Mouse (Mus musculus): ENCODE measurements at regions not wholly inside any gene's neighbourhood (a gene's known extent, or its start where the extent isn't known, plus 50 kb on each side); places are given as distances from the start of the nearest gene placed in this dataset.

DNA sequence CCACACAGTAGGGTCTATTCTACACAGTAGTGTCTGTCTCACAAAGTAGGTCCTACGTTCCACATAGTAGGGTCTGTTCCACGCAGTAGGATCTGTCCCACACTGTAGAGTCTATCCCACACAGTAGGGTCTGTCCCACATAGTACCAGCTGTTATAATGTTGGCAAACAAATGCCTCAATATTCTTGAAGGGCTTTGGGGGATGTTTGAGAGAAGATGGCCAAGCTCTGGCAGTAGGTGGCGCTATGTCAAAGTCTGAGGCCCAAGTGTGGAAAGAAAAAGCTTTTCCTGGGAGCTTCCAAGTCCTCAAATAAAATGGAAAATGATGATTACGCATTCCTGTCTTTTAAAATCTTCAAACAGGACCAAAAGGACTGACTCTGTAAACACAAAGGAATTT, 125.7 kb downstream of the 9530068E07Rik start:
- H3K4me3 ChIP-seq (replicated peaks): no peak overlapping the region
- H3K4me1 ChIP-seq: no peaks in the 10 kb centered on the region
- H3K4me2 ChIP-seq (replicated peaks): no peak overlapping the region
- ATAC-seq (ENCODE audit: insufficient number of reproducible peaks, low FRiP score, low TSS enrichment, low read depth): no peak
- no peak overlapping the region for H3K9ac ChIP-seq
- no peaks in the 10 kb centered on the region for H3K9me3 ChIP-seq (replicated peaks)
- no peaks in the 10 kb centered on the region for H3K36me3 ChIP-seq
- 34% methylated on average over 4 of the region's 4 CpGs for WGBS
- H3K27me3 ChIP-seq: no peaks in the 10 kb centered on the region
- no peak overlapping the region for H3K27ac ChIP-seq (replicated peaks)

DNA sequence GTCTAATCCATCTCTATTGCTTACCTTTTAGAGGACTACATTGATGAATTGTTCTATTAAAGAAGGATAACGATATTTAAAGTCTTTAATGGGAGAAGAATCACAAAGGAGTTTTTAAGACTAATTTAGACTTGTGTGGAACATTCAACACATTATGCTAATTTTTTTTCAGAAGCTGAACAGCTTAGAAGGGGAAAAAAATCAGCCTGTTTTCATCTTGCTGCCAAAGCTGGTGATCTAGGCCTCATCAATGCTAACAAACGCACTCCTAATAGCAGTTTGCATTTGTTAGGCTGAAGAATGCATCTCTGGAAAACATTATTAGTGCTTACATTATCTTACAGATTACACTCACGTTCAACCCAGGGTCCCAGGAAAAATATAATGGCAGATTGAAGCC, 126.2 kb downstream of the 9530068E07Rik start:
- no peak for ATAC-seq (ENCODE audit: insufficient number of reproducible peaks, low FRiP score, low TSS enrichment, low read depth)
- Histone ChIP-seq H3K9ac (no peak overlapping the region), H3K27me3 (no peaks in the 10 kb centered on the region), H3K9me3 (replicated peaks) (no peaks in the 10 kb centered on the region), H3K4me1 (no peaks in the 10 kb centered on the region), H3K4me2 (replicated peaks) (no peak overlapping the region), H3K27ac (replicated peaks) (no peak overlapping the region), H3K4me3 (replicated peaks) (no peak overlapping the region), H3K36me3 (no peaks in the 10 kb centered on the region)
- WGBS: 57% methylated on average over 3 of the region's 3 CpGs

DNA sequence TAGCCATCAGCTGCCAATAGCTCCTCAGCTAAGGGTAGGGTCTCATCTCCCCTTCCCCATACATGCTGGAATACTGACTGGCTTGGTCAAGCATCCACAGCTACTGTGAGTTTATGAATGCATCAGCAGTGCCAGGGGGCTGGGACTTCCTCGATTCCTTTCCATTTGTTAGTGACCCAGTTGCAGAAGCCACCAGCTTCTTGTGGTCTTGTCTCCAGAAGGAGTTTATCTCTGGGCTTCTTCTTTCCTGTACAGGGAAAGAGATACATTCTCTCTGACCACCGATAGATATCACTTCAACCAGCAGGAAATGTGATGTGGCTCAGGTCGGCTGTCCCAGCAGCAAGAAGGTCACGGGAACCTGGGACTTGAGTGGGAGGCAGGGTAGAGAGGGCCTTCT, 127.0 kb downstream of the 9530068E07Rik start:
- 71% methylated on average over 4 of the region's 4 CpGs for WGBS
- ATAC-seq (ENCODE audit: insufficient number of reproducible peaks, low FRiP score, low TSS enrichment, low read depth): no peak
- Histone ChIP-seq H3K4me1 (no peaks in the 10 kb centered on the region), H3K9me3 (replicated peaks) (no peaks in the 10 kb centered on the region), H3K4me3 (replicated peaks) (no peak overlapping the region), H3K4me2 (replicated peaks) (no peak overlapping the region), H3K9ac (no peak overlapping the region), H3K27me3 (no peaks in the 10 kb centered on the region), H3K27ac (replicated peaks) (no peak overlapping the region), H3K36me3 (no peaks in the 10 kb centered on the region)

DNA sequence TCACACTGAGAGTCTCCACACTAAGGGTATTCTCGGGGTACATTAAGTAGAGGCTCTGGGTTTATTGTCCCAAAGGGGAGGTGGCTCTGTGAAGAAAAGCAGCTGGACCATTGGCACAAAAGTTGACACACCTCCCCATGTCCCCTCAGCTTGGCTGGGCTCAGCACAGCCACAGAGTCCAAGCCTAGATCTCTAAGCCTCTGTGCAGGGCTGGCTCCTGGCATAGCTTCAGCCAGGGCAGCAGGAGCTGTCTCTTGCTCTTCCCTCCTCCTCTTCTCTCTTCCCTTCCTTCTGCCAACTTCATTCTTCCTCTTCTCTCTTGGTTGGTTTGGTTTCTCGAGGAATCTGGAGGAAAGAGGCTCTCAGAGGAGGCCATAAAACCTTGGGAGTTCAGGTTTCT, 127.4 kb downstream of the 9530068E07Rik start:
- no peak overlapping the region for H3K4me3 ChIP-seq (replicated peaks)
- H3K36me3 ChIP-seq: no peaks in the 10 kb centered on the region
- no peaks in the 10 kb centered on the region for H3K9me3 ChIP-seq (replicated peaks)
- no peaks in the 10 kb centered on the region for H3K4me1 ChIP-seq
- no peak overlapping the region for H3K4me2 ChIP-seq (replicated peaks)
- H3K27me3 ChIP-seq: no peaks in the 10 kb centered on the region
- no peak overlapping the region for H3K27ac ChIP-seq (replicated peaks)
- ATAC-seq (ENCODE audit: insufficient number of reproducible peaks, low FRiP score, low TSS enrichment, low read depth): no peak
- WGBS: 51% methylated on average over 2 of the region's 2 CpGs
- no peak overlapping the region for H3K9ac ChIP-seq

DNA sequence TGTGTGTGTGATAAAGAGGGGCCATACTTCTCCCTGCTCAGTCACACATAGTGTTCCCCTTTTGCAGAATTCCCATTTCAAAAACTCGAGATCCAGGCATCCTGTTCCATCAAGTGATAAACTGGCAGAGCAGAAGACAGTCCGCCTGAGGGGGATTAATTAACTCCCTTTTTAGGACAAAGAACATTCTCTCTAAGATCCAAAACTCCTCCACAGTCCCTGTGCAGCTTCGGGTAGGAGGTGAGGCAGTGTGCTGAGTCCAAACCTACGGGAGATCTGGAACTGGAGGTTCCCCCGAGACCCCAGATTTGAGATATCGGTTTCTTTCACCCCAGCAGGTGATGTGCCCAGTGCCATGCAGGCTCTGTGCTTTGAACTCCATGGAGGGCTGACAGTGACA, 129.2 kb downstream of the 9530068E07Rik start:
- Histone ChIP-seq H3K4me2 (replicated peaks) (no peak overlapping the region), H3K27ac (replicated peaks) (no peak overlapping the region), H3K9me3 (replicated peaks) (no peaks in the 10 kb centered on the region), H3K9ac (no peak overlapping the region), H3K27me3 (no peaks in the 10 kb centered on the region), H3K36me3 (no peaks in the 10 kb centered on the region), H3K4me1 (no peaks in the 10 kb centered on the region), H3K4me3 (replicated peaks) (no peak overlapping the region)
- no peak for ATAC-seq (ENCODE audit: insufficient number of reproducible peaks, low FRiP score, low TSS enrichment, low read depth)
- 41% methylated on average over 6 of the region's 6 CpGs for WGBS

DNA sequence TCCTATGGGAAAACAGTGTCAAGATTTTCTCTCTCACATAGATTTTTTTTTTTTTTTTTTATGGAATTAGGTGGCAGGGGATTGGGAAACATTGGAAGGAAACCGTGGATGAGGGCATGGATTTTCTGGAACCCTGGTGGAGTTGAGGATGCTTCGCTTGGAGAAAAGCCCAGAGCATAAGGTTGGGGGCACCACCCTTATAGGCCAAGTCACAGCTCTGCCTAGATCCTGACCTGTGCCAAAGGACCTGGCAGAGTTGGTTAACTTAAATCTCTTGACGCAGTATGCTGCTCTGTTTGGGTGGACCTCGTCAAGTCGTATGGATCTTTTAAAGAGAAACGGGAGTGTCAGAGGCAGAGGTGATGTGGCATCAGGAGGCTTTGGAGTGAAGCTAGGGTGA, 130.1 kb downstream of the 9530068E07Rik start:
- H3K9me3 ChIP-seq (replicated peaks): no peaks in the 10 kb centered on the region
- no peak overlapping the region for H3K9ac ChIP-seq
- H3K4me1 ChIP-seq: no peaks in the 10 kb centered on the region
- no peak for ATAC-seq (ENCODE audit: insufficient number of reproducible peaks, low FRiP score, low TSS enrichment, low read depth)
- no peak overlapping the region for H3K27ac ChIP-seq (replicated peaks)
- no peak overlapping the region for H3K4me3 ChIP-seq (replicated peaks)
- WGBS: 66% methylated on average over 6 of the region's 6 CpGs
- H3K36me3 ChIP-seq: no peaks in the 10 kb centered on the region
- no peak overlapping the region for H3K4me2 ChIP-seq (replicated peaks)
- no peaks in the 10 kb centered on the region for H3K27me3 ChIP-seq

DNA sequence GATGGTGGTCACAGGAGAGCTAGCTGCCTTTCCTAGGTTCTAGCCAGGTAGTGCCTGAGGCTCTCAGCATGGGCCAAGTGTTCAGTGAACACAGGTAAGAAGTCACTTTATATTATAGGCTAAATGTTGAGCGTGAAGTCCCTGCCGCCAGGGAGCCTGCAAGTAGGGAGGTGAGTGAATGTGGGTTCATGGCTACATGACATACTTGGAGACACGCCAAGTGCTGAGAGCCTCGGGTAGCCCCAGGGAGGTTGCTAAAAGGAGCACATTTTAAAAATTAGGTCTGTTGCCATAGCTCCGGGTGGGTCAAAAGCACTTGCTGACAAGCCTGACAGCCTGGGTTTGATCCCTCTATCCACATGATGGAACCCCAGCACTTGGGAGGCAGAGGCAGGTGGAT, 137.2 kb downstream of the 9530068E07Rik start:
- 33% methylated on average over 5 of the region's 5 CpGs for WGBS
- Histone ChIP-seq H3K27ac (replicated peaks) (no peak overlapping the region), H3K9ac (no peak overlapping the region), H3K36me3 (no peaks in the 10 kb centered on the region), H3K4me2 (replicated peaks) (no peak overlapping the region), H3K4me1 (0 out of 2 replicates have a peak, but pooled peaks cover 3% of the 10 kb centered on the region), H3K4me3 (replicated peaks) (no peak overlapping the region), H3K9me3 (replicated peaks) (no peaks in the 10 kb centered on the region), H3K27me3 (no peaks in the 10 kb centered on the region)
- no peak for ATAC-seq (ENCODE audit: insufficient number of reproducible peaks, low FRiP score, low TSS enrichment, low read depth)

DNA sequence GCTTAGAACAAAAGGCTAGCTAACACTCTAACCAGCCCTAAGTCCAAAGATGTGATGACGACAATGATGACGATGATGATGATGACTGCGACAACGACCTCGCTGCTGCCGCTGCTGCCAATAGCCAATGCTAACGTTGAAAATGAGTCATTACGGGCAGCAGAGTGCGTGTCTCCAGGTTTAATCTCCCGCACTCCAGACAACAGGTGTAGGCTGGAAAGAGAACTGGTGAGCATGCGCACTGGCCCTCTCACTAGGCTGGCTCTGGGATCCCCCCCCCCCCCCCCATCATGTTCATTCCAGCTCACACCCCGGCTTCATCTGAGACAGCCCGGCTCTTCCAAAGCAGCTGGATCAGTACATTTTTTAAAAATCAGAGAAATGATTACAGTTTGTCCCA, 138.4 kb downstream of the 9530068E07Rik start:
- no peak for ATAC-seq (ENCODE audit: insufficient number of reproducible peaks, low FRiP score, low TSS enrichment, low read depth)
- no peak overlapping the region for H3K9ac ChIP-seq
- no peaks in the 10 kb centered on the region for H3K36me3 ChIP-seq
- H3K9me3 ChIP-seq (replicated peaks): no peaks in the 10 kb centered on the region
- H3K4me2 ChIP-seq (replicated peaks): no peak overlapping the region
- H3K4me3 ChIP-seq (replicated peaks): no peak overlapping the region
- no peak overlapping the region for H3K27ac ChIP-seq (replicated peaks)
- no peaks in the 10 kb centered on the region for H3K27me3 ChIP-seq
- 57% methylated on average over 13 of the region's 13 CpGs for WGBS
- H3K4me1 ChIP-seq: 0 out of 2 replicates have a peak, but pooled peaks cover 3% of the 10 kb centered on the region

DNA sequence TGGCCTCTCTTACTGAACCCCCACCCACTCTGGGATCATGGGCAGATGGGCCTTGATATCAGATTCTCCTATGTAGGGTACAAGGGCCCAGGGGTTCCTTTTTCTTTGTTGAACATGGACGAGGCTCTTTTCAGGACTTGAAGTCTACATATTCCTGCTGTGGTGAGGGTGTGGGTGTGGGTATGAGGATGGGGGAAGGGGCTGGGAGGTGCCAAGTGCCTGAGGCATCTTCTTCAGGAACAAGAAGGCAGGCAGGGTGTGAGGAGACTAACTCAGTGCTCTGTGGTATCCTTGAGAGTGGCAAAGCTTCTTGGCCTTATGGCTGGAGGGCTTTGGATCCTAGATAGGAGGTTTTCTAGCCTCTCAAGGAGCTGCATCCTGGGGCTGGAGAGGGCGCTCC, 140.0 kb downstream of the 9530068E07Rik start:
- Histone ChIP-seq H3K4me2 (replicated peaks) (no peak overlapping the region), H3K9me3 (replicated peaks) (no peaks in the 10 kb centered on the region), H3K9ac (no peak overlapping the region), H3K36me3 (no peaks in the 10 kb centered on the region), H3K4me1 (peaks cover 3% of the 10 kb centered on the region; the same call in 1 of the 2 replicates), H3K27me3 (no peaks in the 10 kb centered on the region), H3K4me3 (replicated peaks) (no peak overlapping the region), H3K27ac (replicated peaks) (no peak overlapping the region)
- 76% methylated on average over 2 of the region's 2 CpGs for WGBS
- no peak for ATAC-seq (ENCODE audit: insufficient number of reproducible peaks, low FRiP score, low TSS enrichment, low read depth)

DNA sequence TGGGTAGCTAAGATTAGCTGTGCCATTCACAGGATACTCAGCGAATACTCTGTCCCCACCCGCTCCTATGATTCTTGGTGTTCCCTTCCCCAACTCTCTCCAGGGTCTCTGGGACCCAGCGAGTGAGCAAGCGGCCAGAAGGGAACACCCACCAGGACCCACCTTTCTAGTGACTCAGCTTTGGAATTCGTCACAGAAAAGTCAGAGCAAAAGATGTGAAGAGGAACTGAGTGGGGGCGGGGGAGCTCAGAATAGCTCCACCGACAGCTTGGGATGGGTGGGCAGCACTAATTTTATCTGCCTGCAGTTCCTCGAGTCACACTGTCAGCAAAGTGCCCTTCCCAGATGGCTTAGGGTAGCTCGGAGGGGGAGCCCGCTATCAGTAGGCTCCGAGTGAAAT, 140.6 kb downstream of the 9530068E07Rik start:
- Histone ChIP-seq H3K27ac (replicated peaks) (no peak overlapping the region), H3K9ac (no peak overlapping the region), H3K4me2 (replicated peaks) (no peak overlapping the region), H3K36me3 (no peaks in the 10 kb centered on the region), H3K4me1 (peaks cover 3% of the 10 kb centered on the region; the same call in 1 of the 2 replicates), H3K27me3 (no peaks in the 10 kb centered on the region), H3K9me3 (replicated peaks) (no peaks in the 10 kb centered on the region), H3K4me3 (replicated peaks) (no peak overlapping the region)
- ATAC-seq (ENCODE audit: insufficient number of reproducible peaks, low FRiP score, low TSS enrichment, low read depth): no peak
- WGBS: 67% methylated on average over 11 of the region's 11 CpGs

DNA sequence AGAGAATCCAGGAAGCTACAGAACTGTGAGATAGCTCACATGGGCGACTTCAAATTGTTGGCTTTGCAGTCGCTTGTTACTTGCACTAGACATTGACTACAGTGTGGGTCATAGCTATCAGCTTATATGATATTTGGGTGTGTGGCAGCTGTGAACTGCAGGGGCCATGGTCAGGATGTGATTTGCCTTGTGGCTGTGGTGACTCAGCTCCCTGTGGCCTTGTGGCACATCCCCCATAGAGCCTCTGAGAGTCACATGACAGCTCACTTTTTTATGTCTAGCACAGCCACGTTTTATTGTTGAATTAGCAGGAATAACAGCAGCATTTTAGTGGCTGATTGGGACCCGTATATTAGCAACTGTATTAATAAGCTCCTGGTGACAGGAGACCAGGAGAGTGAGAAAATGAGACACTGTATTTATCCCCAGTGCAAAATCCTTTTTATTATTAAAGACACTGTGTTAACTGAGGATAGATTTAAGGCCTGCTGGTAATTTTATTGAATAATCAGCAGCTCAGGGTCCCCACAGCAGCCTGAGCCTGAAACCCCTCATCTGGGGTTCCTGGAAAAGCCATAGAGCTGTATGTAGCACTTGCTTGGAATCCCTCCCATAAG, 141.7 kb downstream of the 9530068E07Rik start:
- Histone ChIP-seq H3K4me2 (replicated peaks) (no peak overlapping the region), H3K4me3 (replicated peaks) (no peak overlapping the region), H3K27ac (replicated peaks) (no peak overlapping the region), H3K27me3 (no peaks in the 10 kb centered on the region), H3K9me3 (replicated peaks) (no peaks in the 10 kb centered on the region), H3K9ac (no peak overlapping the region), H3K4me1 (peaks cover 3% of the 10 kb centered on the region; the same call in 1 of the 2 replicates), H3K36me3 (no peaks in the 10 kb centered on the region)
- 64% methylated on average over 4 of the region's 4 CpGs for WGBS
- ATAC-seq (ENCODE audit: insufficient number of reproducible peaks, low FRiP score, low TSS enrichment, low read depth): no peak

DNA sequence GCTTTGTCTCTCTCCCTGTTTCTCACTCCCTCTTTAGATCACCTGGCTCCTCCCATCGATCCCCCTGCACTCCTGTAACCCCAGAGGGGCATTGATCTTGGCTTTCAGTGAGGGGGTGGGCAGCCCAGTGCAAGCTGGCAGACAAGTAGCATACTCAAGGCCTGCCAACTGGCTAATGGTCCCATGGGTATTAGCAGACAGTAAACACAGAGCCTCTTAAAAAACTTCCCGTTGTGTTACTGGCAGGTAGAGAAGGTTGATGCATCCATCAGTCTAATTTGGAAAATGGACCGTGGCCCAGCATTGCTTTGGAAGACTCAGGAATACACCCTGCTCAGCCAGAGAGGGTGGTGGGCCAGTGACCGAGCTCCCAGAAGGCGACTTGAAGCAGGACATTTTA, 145.0 kb downstream of the 9530068E07Rik start:
- ATAC-seq (ENCODE audit: insufficient number of reproducible peaks, low FRiP score, low TSS enrichment, low read depth): no peak
- whole genome bisulfite sequencing: 68% methylated on average over 5 of the region's 5 CpGs
- H3K4me2 ChIP-seq (replicated peaks): no peak overlapping the region
- H3K9me3 ChIP-seq (replicated peaks): no peaks in the 10 kb centered on the region
- peaks cover 3% of the 10 kb centered on the region; the same call in 1 of the 2 replicates for H3K4me1 ChIP-seq
- H3K9ac ChIP-seq: no peak overlapping the region
- H3K27me3 ChIP-seq: no peaks in the 10 kb centered on the region
- H3K36me3 ChIP-seq: no peaks in the 10 kb centered on the region
- no peak overlapping the region for H3K27ac ChIP-seq (replicated peaks)
- no peak overlapping the region for H3K4me3 ChIP-seq (replicated peaks)

Measured in embryonic facial prominence, embryonic 15.5 days (tissue).